Mouse (Mus musculus) bone marrow, adult 2 months (tissue): ENCODE results near the gene Plpp6.

Source experiments
- CTCF ChIP-seq: fragments of 200-500 bp; IDR thresholded peaks from 2 replicates; pipeline ENCODE4 v1.5.1; 2011; ENCODE audit warnings: low read length, control low read depth; ENCODE audit not compliant: control insufficient read depth, insufficient read depth
- POLR2A ChIP-seq: fragments of 200-500 bp; IDR thresholded peaks from 2 replicates; pipeline ENCODE4 v1.6.1; 2011; ENCODE audit warnings: low read depth, mild to moderate bottlenecking, control low read depth, low read length, borderline replicate concordance; ENCODE audit not compliant: control insufficient read depth

GRCm38 (mm10) chr19:29016204-29016765 is 52.5 kb downstream of the Plpp6 start:
- TF ChIP-seq POLR2A (no peak), CTCF (no peak)
